9 mouse cellular contexts compared by ENCODE assay signal in the genomic region with DNA sequence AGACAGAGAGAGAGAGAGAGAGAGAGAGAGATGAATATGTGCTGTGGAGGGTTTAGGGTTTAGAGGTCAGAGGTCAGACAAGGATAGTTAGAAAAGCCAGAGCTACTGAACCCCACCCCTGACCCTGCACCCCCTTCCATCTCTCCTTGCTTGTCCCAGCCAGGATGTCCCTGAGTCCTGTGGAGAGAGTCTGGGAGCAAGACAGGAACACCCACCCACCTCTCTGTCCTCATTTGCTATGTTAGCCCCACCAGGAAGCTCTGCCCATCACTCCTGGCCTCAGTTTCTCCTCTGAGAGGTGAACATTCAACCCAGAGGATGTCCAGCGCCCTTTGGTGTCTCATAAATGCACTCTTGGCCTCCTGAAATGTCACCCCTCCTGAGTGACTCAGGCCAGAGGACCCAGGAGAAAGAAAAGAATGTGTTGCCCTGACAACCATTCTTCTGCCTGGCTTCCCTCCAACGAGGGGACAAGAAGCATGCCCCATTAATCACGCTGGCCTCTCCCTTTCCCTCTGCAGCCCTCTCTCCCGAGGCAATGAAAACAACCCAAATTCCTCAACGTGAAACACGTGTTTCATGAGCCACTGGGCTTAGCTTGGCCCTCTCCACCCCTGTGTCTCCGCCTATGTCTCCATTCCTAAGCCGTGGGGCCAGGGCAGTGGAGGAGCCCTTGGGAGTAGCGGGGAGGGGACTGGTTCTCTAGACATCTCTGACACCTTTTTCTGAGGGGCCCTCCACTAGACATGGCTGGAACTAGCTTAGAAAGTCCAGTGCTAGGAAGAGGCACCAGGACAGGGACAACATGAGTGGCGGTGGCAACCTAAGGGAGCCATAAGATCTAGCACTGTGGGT. TPM values are rescaled to one million over a fixed set of nuclear protein-coding genes. Genes with fewer than 3 reads are reported as not detected.
DNase-seq lines count a peak whose midpoint lies in the region; ATAC-seq lines count a peak whose summit lies in the region.
"Had no signal": no experiment of that assay in that cellular context is flagged by ENCODE, and none has a peak within 500 bp of the region (broad histone marks: within the 10 kb centered on the region; RNA-seq: fewer than 3 reads in every experiment).

No protein-coding gene starts in this region.

- 0 out of 2 replicates have a peak, but pooled peaks cover 3% of the 10 kb centered on the region for H3K9me3 ChIP-seq in embryonic facial prominence, embryonic 13.5 days

- no peak overlapping the region for H3K4me2 ChIP-seq in embryonic facial prominence, embryonic 13.5 days

- peak; percentile 39 to 55 for DNase-seq in right cerebral cortex, postnatal 10 days (ENCODE audit: low spot score in 2 of 2)
- DNase-seq in right cerebral cortex, postnatal 4 days = no peak
- DNase-seq in heart, postnatal 14 days = peak; percentile 30 to 53
- peak; percentile 80 to 87 for DNase-seq in kidney, postnatal 36 days
- peak; percentile 82 for DNase-seq in neural tube, embryonic 10.5 days (ENCODE audit: extremely low spot score, low spot score)
- no peak for DNase-seq in B cell, adult 2 months
- DNase-seq in spleen, postnatal 4 days (ENCODE audit: low spot score in 2 of 2) = no peak

- no peak for ATAC-seq in embryonic facial prominence, embryonic 13.5 days (ENCODE audit: insufficient number of reproducible peaks, insufficient read depth, low FRiP score, low TSS enrichment, low read depth)

- no peak overlapping the region for H3K9ac ChIP-seq in embryonic facial prominence, embryonic 13.5 days

- no peaks in the 10 kb centered on the region for H3K27me3 ChIP-seq in embryonic facial prominence, embryonic 13.5 days

- peaks cover 12% of the 10 kb centered on the region for H3K4me1 ChIP-seq in embryonic facial prominence, embryonic 13.5 days

- no peaks in the 10 kb centered on the region for H3K36me3 ChIP-seq in embryonic facial prominence, embryonic 13.5 days

- peak overlapping the region; percentile 39 for H3K27ac ChIP-seq in embryonic facial prominence, embryonic 13.5 days

- WGBS in embryonic facial prominence, embryonic 13.5 days = 18% methylated on average over 10 of the region's 10 CpGs

- intact Hi-C loops in heart, postnatal 14 days (cut with DNase I) = no loop called here

- no peak overlapping the region for H3K4me3 ChIP-seq in embryonic facial prominence, embryonic 13.5 days

RNA-seq across cellular contexts. Expression of a gene that starts 2.8 kb away (rescaled TPM):
- polyA plus RNA-seq in embryonic facial prominence, embryonic 13.5 days (2015; fragmentation: Nextera tagmentation; extraction: Ambion mirVana) = 6.2 and 6.3 TPM in 2 replicates
- not detected for total RNA-seq in heart, postnatal 14 days (2021)
- total RNA-seq: liver, adult 2 months had no signal
- polyA plus RNA-seq: liver, adult 2 months had no signal

RNA-seq across cellular contexts. Expression of a gene that starts 13.2 kb away (rescaled TPM):
- 0.06 and 0.29 TPM in 2 replicates for polyA plus RNA-seq in embryonic facial prominence, embryonic 13.5 days (2015; fragmentation: Nextera tagmentation; extraction: Ambion mirVana)
- 10 to 100 TPM; 24.8 to 26.5 TPM for total RNA-seq in heart, postnatal 14 days (2021)

RNA-seq across cellular contexts. Expression of a gene that starts 32.3 kb away (rescaled TPM):
- 10.8 and 12.7 TPM in 2 replicates for polyA plus RNA-seq in embryonic facial prominence, embryonic 13.5 days (2015; fragmentation: Nextera tagmentation; extraction: Ambion mirVana)
- 1 to 10 TPM; 6.6 to 8.3 TPM for total RNA-seq in heart, postnatal 14 days (2021)

RNA-seq across cellular contexts. Expression of a gene that starts 56.9 kb away (rescaled TPM):
- 31.0 and 34.8 TPM in 2 replicates for polyA plus RNA-seq in embryonic facial prominence, embryonic 13.5 days (2015; fragmentation: Nextera tagmentation; extraction: Ambion mirVana)
- total RNA-seq in heart, postnatal 14 days (2021) = 1 to 10 TPM; 8.5 to 8.9 TPM

Comparison
In these comparisons a context has a peak if more than half of its experiments do, and no peak if none do; other contexts are left out.
1. DNase-seq: peak in right cerebral cortex, postnatal 10 days (2 of 2), heart, postnatal 14 days (2 of 2), kidney, postnatal 36 days (2 of 2) and neural tube, embryonic 10.5 days (single experiment); none in right cerebral cortex, postnatal 4 days (single experiment), B cell, adult 2 months (0 of 2) and spleen, postnatal 4 days (0 of 2).